Mouse (Mus musculus): ENCODE results near the gene Srcin1. TPM values are rescaled to one million over a fixed set of nuclear protein-coding genes. Genes with fewer than 3 reads are reported as not detected.

Srcin1 gene
- polyA plus RNA-seq, 1 experiment = 0.01 TPM

DNA sequence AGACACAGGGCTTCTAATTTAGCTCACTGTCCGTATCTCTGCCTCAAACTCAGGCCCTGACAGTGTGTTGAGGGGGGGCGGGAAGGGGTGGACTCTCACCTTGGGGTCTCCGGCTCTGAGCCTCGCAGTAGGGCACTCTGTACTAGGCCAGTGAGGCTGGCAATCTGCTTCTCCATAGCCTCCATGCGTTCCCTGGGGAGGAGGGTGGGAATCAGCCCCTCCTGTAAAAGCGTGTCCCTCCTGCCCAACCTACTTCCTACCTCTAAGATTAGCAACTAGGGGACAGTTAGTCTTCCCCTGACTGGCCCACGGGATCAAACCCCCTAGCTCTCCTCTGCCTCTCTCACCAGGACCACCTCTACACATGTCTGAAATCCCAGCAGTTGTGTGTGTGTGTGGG, 42.3 kb downstream of the Srcin1 start:
- Histone ChIP-seq H3K27me3 (ENCODE audit: control insufficient read depth, insufficient read depth, insufficient read length) (peaks cover 68% of the 10 kb centered on the region), H3K36me3 (ENCODE audit: control insufficient read depth, insufficient read depth) (no peaks in the 10 kb centered on the region), H3K4me3 (ENCODE audit: insufficient read depth, poor library complexity, severe bottlenecking) (no peak overlapping the region), H3K79me3 (ENCODE audit: low read depth) (no peaks in the 10 kb centered on the region), H3K79me2 (ENCODE audit: control insufficient read depth, insufficient read depth) (no peaks in the 10 kb centered on the region), H3ac (ENCODE audit: control insufficient read depth, insufficient read length, low read depth) (no peak overlapping the region)
- TF ChIP-seq CTCF (IDR thresholded peaks at IDR 0.05; ENCODE audit: control insufficient read depth, insufficient read depth, insufficient read length) (no peak), CEBPB (IDR thresholded peaks at IDR 0.05; ENCODE audit: low read depth) (no peak), USF1 (IDR thresholded peaks at IDR 0.05; ENCODE audit: low read depth) (no peak), FOSL1 (IDR thresholded peaks at IDR 0.05; ENCODE audit: insufficient read depth, low read length, poor library complexity, severe bottlenecking) (no peak), MAX (IDR thresholded peaks at IDR 0.05) (no peak), MYOD1 (IDR thresholded peaks at IDR 0.05; ENCODE audit: control insufficient read depth, insufficient read length, low read depth) (no peak)

DNA sequence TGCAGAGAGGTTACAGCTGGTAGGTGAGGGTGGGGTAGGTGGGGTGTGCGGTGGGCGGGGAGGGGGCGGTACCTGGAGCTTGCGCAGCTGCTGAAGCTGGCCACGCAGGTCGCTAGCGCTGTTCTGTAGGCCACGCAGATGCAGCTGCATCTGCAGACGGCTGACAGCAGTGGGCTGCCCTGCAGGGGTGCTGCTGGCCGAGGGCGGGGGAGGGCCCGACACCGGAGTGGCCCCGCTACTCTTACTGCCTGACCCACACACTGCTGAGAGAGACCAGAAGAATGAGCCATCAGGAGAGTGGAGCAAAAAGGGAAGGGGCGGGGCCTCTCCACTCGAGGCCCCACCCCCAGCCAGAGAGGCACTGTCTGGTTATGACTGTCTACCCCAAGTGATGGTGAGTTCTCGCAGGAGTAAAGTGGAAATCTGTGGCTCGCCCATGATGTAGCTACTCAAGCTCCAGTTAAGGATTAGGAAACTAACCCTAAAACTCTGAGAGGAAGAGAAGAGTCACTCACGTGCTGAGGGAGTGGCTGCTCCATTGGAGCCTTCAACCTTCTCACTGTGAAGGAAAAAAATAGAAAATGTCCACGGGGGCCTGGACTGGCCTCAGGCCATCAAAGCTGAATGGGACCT, 42.9 kb downstream of the Srcin1 start:
- Histone ChIP-seq H3K4me3 (ENCODE audit: insufficient read depth, poor library complexity, severe bottlenecking) (no peak overlapping the region), H3K79me3 (ENCODE audit: low read depth) (no peaks in the 10 kb centered on the region), H3K27me3 (ENCODE audit: control insufficient read depth, insufficient read depth, insufficient read length) (peaks cover 66% of the 10 kb centered on the region), H3ac (ENCODE audit: control insufficient read depth, insufficient read length, low read depth) (no peak overlapping the region), H3K79me2 (ENCODE audit: control insufficient read depth, insufficient read depth) (no peaks in the 10 kb centered on the region), H3K36me3 (ENCODE audit: control insufficient read depth, insufficient read depth) (no peaks in the 10 kb centered on the region)
- TF ChIP-seq MYOG (IDR thresholded peaks at IDR 0.05; ENCODE audit: control insufficient read depth, extremely low read depth, insufficient read length) (no peak), CEBPB (IDR thresholded peaks at IDR 0.05; ENCODE audit: low read depth) (no peak), FOSL1 (IDR thresholded peaks at IDR 0.05; ENCODE audit: insufficient read depth, low read length, poor library complexity, severe bottlenecking) (no peak), MAX (IDR thresholded peaks at IDR 0.05) (no peak), MYOD1 (IDR thresholded peaks at IDR 0.05; ENCODE audit: control insufficient read depth, insufficient read length, low read depth) (no peak), CTCF (IDR thresholded peaks at IDR 0.05; ENCODE audit: control insufficient read depth, insufficient read depth, insufficient read length) (no peak), USF1 (IDR thresholded peaks at IDR 0.05; ENCODE audit: low read depth) (no peak)

GRCm38 (mm10) chr11:97532354-97532753, 43.6 kb downstream of the Srcin1 start:
- Histone ChIP-seq H3K36me3 (ENCODE audit: control insufficient read depth, insufficient read depth) (no peaks in the 10 kb centered on the region), H3ac (ENCODE audit: control insufficient read depth, insufficient read length, low read depth) (no peak overlapping the region), H3K79me2 (ENCODE audit: control insufficient read depth, insufficient read depth) (no peaks in the 10 kb centered on the region), H3K79me3 (ENCODE audit: low read depth) (no peaks in the 10 kb centered on the region), H3K27me3 (ENCODE audit: control insufficient read depth, insufficient read depth, insufficient read length) (peaks cover 62% of the 10 kb centered on the region), H3K4me3 (ENCODE audit: insufficient read depth, poor library complexity, severe bottlenecking) (no peak overlapping the region)
- TF ChIP-seq CEBPB (IDR thresholded peaks at IDR 0.05; ENCODE audit: low read depth) (no peak), FOSL1 (IDR thresholded peaks at IDR 0.05; ENCODE audit: insufficient read depth, low read length, poor library complexity, severe bottlenecking) (no peak)

GRCm38 (mm10) chr11:97531381-97532260, 44.4 kb downstream of the Srcin1 start:
- Histone ChIP-seq H3K4me3 (ENCODE audit: insufficient read depth, poor library complexity, severe bottlenecking) (peak overlapping the region; percentile 11), H3K27me3 (ENCODE audit: control insufficient read depth, insufficient read depth, insufficient read length) (peaks cover 55% of the 10 kb centered on the region)

DNA sequence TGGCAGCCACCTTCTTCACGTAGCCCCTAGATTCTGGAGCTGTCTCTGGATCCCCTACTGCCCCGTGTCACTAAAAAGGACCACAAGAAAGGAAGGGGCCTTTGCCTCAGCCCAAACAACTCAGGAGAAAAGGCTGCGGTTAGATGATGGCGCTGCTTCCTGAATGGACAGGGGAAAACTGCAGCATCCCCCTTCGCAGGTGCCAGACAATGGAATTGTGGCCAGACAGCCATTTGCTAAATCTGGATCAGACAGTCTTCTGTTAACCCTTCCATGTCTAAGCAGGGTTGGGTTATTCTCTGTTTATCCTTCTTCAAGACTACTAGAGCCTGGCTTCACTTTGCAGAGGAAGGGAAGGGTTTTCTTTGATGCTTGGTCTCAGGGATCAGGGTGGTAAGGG, 45.0 kb downstream of the Srcin1 start:
- H3K79me2 ChIP-seq (ENCODE audit: control insufficient read depth, insufficient read depth) = no peaks in the 10 kb centered on the region
- H3K4me3 ChIP-seq (ENCODE audit: insufficient read depth, poor library complexity, severe bottlenecking) = no peak overlapping the region
- no peaks in the 10 kb centered on the region for H3K36me3 ChIP-seq (ENCODE audit: control insufficient read depth, insufficient read depth)
- H3K27me3 ChIP-seq (ENCODE audit: control insufficient read depth, insufficient read depth, insufficient read length) = peaks cover 52% of the 10 kb centered on the region
- TF ChIP-seq CTCF (IDR thresholded peaks at IDR 0.05; ENCODE audit: control insufficient read depth, insufficient read depth, insufficient read length) (no peak), CEBPB (IDR thresholded peaks at IDR 0.05; ENCODE audit: low read depth) (no peak), MYOG (IDR thresholded peaks at IDR 0.05; ENCODE audit: control insufficient read depth, extremely low read depth, insufficient read length) (no peak), FOSL1 (IDR thresholded peaks at IDR 0.05; ENCODE audit: insufficient read depth, low read length, poor library complexity, severe bottlenecking) (no peak), USF1 (IDR thresholded peaks at IDR 0.05; ENCODE audit: low read depth) (no peak), MAX (IDR thresholded peaks at IDR 0.05) (no peak), MYOD1 (IDR thresholded peaks at IDR 0.05; ENCODE audit: control insufficient read depth, insufficient read length, low read depth) (no peak)
- no peak overlapping the region for H3ac ChIP-seq (ENCODE audit: control insufficient read depth, insufficient read length, low read depth)
- no peaks in the 10 kb centered on the region for H3K79me3 ChIP-seq (ENCODE audit: low read depth)

More at GRCm38 (mm10) chr11:97531381-97532260, 44.4 kb downstream of the Srcin1 start:
- Histone ChIP-seq H3ac (ENCODE audit: control insufficient read depth, insufficient read length, low read depth) (peak overlapping the region; percentile 67), H3K36me3 (ENCODE audit: control insufficient read depth, insufficient read depth) (no peaks in the 10 kb centered on the region), H3K79me2 (ENCODE audit: control insufficient read depth, insufficient read depth) (no peaks in the 10 kb centered on the region), H3K79me3 (ENCODE audit: low read depth) (no peaks in the 10 kb centered on the region)
- TF ChIP-seq MAX (IDR thresholded peaks at IDR 0.05) (peak; percentile 60), CTCF (IDR thresholded peaks at IDR 0.05; ENCODE audit: control insufficient read depth, insufficient read depth, insufficient read length) (peak; percentile 99), FOSL1 (IDR thresholded peaks at IDR 0.05; ENCODE audit: insufficient read depth, low read length, poor library complexity, severe bottlenecking) (no peak), USF1 (IDR thresholded peaks at IDR 0.05; ENCODE audit: low read depth) (no peak), CEBPB (IDR thresholded peaks at IDR 0.05; ENCODE audit: low read depth) (no peak), MYOG (IDR thresholded peaks at IDR 0.05; ENCODE audit: control insufficient read depth, extremely low read depth, insufficient read length) (no peak), MYOD1 (IDR thresholded peaks at IDR 0.05; ENCODE audit: control insufficient read depth, insufficient read length, low read depth) (no peak)

Data from C2C12 (cell line).